Mouse (Mus musculus): Measurements from ENCODE around the gene Trp53tg5.

DNA sequence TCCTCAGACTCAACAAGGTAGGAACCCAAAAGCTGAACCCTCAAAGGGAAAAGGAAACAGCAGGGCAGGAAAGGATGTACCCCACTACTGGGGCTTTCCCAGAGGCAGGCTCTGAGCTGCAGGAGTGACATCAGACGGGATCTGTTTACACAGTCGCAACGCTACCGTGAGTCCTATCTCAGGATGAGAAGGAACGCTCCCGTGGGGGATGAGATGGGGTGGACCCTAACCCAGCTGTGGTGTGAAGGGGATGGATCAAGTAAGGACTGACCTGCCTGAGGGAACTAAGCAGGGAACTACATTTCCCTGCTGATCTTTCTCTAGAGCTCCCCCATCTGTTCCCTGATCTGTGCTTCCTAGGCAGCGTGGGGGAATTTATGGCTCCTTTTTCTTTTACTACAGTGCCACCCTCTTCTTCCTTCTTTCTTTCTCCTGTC, 16.6 kb downstream of the Trp53tg5 start, which contains the start of gene Sys1:
- TF ChIP-seq MAX (IDR thresholded peaks at IDR 0.05; ENCODE audit: low read depth), result no peak
- no peak for TF ChIP-seq REST (IDR thresholded peaks at IDR 0.05; ENCODE audit: insufficient read depth, insufficient read length)
- TF ChIP-seq TCF12 (IDR thresholded peaks at IDR 0.05; ENCODE audit: insufficient read depth, poor library complexity, severe bottlenecking), result no peak
- no peak for TF ChIP-seq POLR2AphosphoS2 (IDR thresholded peaks at IDR 0.05; ENCODE audit: insufficient read length, low read depth)
- no peak for TF ChIP-seq POLR2A (IDR thresholded peaks at IDR 0.05; ENCODE audit: insufficient read length, low read depth)
- no peak for TF ChIP-seq E2F4 (IDR thresholded peaks at IDR 0.05; ENCODE audit: insufficient read depth)
- no peak for TF ChIP-seq MYOG (IDR thresholded peaks at IDR 0.05; ENCODE audit: control insufficient read depth in 1 of 3, insufficient read depth in 1 of 3, insufficient read length in 2 of 3, low read depth in 2 of 3)

All from myocyte (in vitro differentiated cells).